Mouse (Mus musculus): Measurements from ENCODE around the gene Fam186a. TPM values are rescaled to one million over a fixed set of nuclear protein-coding genes. Genes with fewer than 3 reads are reported as not detected.
"Not testable (repeated sequence)": the region's sequence is repeated elsewhere in the genome, so short reads cannot be mapped to it uniquely, and the experiment has no call there.

The Fam186a gene
- polyA plus RNA-seq, 1 experiment from 2014 or later = 0.31 TPM

GRCm38 (mm10) chr15:99917264-99917663 lies 49.6 kb downstream of the Fam186a start:
- no peak overlapping the region for H3K9ac ChIP-seq
- no peaks in the 10 kb centered on the region for H3K36me3 ChIP-seq
- no peak overlapping the region for H3K4me2 ChIP-seq (replicated peaks)
- H3K4me1 ChIP-seq = no peaks in the 10 kb centered on the region
- no peak overlapping the region for H3K27ac ChIP-seq
- H3K9me3 ChIP-seq = no peaks in the 10 kb centered on the region
- no peaks in the 10 kb centered on the region for H3K27me3 ChIP-seq
- H3K4me3 ChIP-seq = no peak overlapping the region
- 87% methylated on average over 3 of the region's 3 CpGs for WGBS
- ATAC-seq (ENCODE audit: low FRiP score, low read depth) = no peak

- no peak overlapping the region for H3K4me2 ChIP-seq (replicated peaks)
- no peaks in the 10 kb centered on the region for H3K4me1 ChIP-seq
- H3K9me3 ChIP-seq = no peaks in the 10 kb centered on the region
- H3K36me3 ChIP-seq = no peaks in the 10 kb centered on the region
- ATAC-seq (ENCODE audit: low FRiP score, low read depth) = no peak
- H3K4me3 ChIP-seq = no peak overlapping the region
- no peak overlapping the region for H3K27ac ChIP-seq
- no peaks in the 10 kb centered on the region for H3K27me3 ChIP-seq
- WGBS = 75% methylated on average over 5 of the region's 5 CpGs
- no peak overlapping the region for H3K9ac ChIP-seq
Measured at GRCm38 (mm10) chr15:99914613-99915012, 52.2 kb downstream of the Fam186a start.

GRCm38 (mm10) chr15:99911785-99912184 lies 55.1 kb downstream of the Fam186a start:
- WGBS = 96% methylated on average over 4 of the region's 4 CpGs
- no peak overlapping the region for H3K27ac ChIP-seq
- no peaks in the 10 kb centered on the region for H3K27me3 ChIP-seq
- H3K4me3 ChIP-seq = no peak overlapping the region
- no peak for ATAC-seq (ENCODE audit: low FRiP score, low read depth)
- H3K4me1 ChIP-seq = no peaks in the 10 kb centered on the region
- no peak overlapping the region for H3K9ac ChIP-seq
- no peak overlapping the region for H3K4me2 ChIP-seq (replicated peaks)
- H3K36me3 ChIP-seq = no peaks in the 10 kb centered on the region
- H3K9me3 ChIP-seq = no peaks in the 10 kb centered on the region

GRCm38 (mm10) chr15:99909339-99909996 lies 57.4 kb downstream of the Fam186a start:
- H3K27me3 ChIP-seq = not testable (repeated sequence)
- 40% methylated on average over 14 of the region's 14 CpGs for WGBS

GRCm38 (mm10) chr15:99907514-99907913 lies 59.3 kb downstream of the Fam186a start:
- Histone ChIP-seq H3K27me3 (no peaks in the 10 kb centered on the region), H3K4me3 (no peak overlapping the region), H3K27ac (no peak overlapping the region), H3K4me2 (replicated peaks) (no peak overlapping the region), H3K4me1 (peaks cover 5% of the 10 kb centered on the region; the same call in 1 of the 2 replicates), H3K9me3 (no peaks in the 10 kb centered on the region), H3K36me3 (no peaks in the 10 kb centered on the region), H3K9ac (no peak overlapping the region)
- WGBS = 90% methylated on average over 1 of the region's 1 CpGs
- ATAC-seq (ENCODE audit: low FRiP score, low read depth) = no peak

More at GRCm38 (mm10) chr15:99909339-99909996, 57.4 kb downstream of the Fam186a start:
- not testable (repeated sequence) for H3K27ac ChIP-seq; H3K4me3 ChIP-seq; H3K4me2 ChIP-seq (replicated peaks); H3K4me1 ChIP-seq; H3K9me3 ChIP-seq; H3K9ac ChIP-seq; ATAC-seq (ENCODE audit: low FRiP score, low read depth); H3K36me3 ChIP-seq

GRCm38 (mm10) chr15:99907041-99907440 lies 59.8 kb downstream of the Fam186a start:
- 87% methylated on average over 4 of the region's 4 CpGs for WGBS
- H3K27me3 ChIP-seq = no peaks in the 10 kb centered on the region
- H3K9ac ChIP-seq = no peak overlapping the region
- H3K4me3 ChIP-seq = no peak overlapping the region
- H3K9me3 ChIP-seq = no peaks in the 10 kb centered on the region
- no peak for ATAC-seq (ENCODE audit: low FRiP score, low read depth)
- no peak overlapping the region for H3K27ac ChIP-seq
- H3K4me1 ChIP-seq = peaks cover 5% of the 10 kb centered on the region; the same call in 1 of the 2 replicates
- no peak overlapping the region for H3K4me2 ChIP-seq (replicated peaks)
- H3K36me3 ChIP-seq = no peaks in the 10 kb centered on the region

GRCm38 (mm10) chr15:99904841-99905240 lies 62.0 kb downstream of the Fam186a start:
- H3K4me1 ChIP-seq = peaks cover 5% of the 10 kb centered on the region; the same call in 1 of the 2 replicates
- H3K9me3 ChIP-seq = no peaks in the 10 kb centered on the region
- WGBS = 77% methylated on average over 9 of the region's 9 CpGs
- no peaks in the 10 kb centered on the region for H3K36me3 ChIP-seq
- ATAC-seq (ENCODE audit: low FRiP score, low read depth) = no peak
- H3K27me3 ChIP-seq = no peaks in the 10 kb centered on the region
- no peak overlapping the region for H3K4me2 ChIP-seq (replicated peaks)
- no peak overlapping the region for H3K27ac ChIP-seq
- no peak overlapping the region for H3K4me3 ChIP-seq
- no peak overlapping the region for H3K9ac ChIP-seq

- WGBS = 1% methylated on average over 4 of the region's 4 CpGs
- H3K27ac ChIP-seq = no peak overlapping the region
- peaks cover 5% of the 10 kb centered on the region; the same call in 1 of the 2 replicates for H3K4me1 ChIP-seq
- no peaks in the 10 kb centered on the region for H3K36me3 ChIP-seq
- H3K27me3 ChIP-seq = no peaks in the 10 kb centered on the region
- ATAC-seq (ENCODE audit: low FRiP score, low read depth) = peak; percentile 48; the same call in 1 of the 2 replicates
- H3K9ac ChIP-seq = no peak overlapping the region
- no peak overlapping the region for H3K4me3 ChIP-seq
- no peaks in the 10 kb centered on the region for H3K9me3 ChIP-seq
- H3K4me2 ChIP-seq (replicated peaks) = no peak overlapping the region
Measured at GRCm38 (mm10) chr15:99904333-99904732, 62.5 kb downstream of the Fam186a start.

GRCm38 (mm10) chr15:99903227-99903626 lies 63.6 kb downstream of the Fam186a start:
- ATAC-seq (ENCODE audit: low FRiP score, low read depth) = no peak
- no peak overlapping the region for H3K4me2 ChIP-seq (replicated peaks)
- H3K27ac ChIP-seq = no peak overlapping the region
- no peak overlapping the region for H3K4me3 ChIP-seq
- 77% methylated on average over 5 of the region's 5 CpGs for WGBS
- H3K27me3 ChIP-seq = no peaks in the 10 kb centered on the region
- H3K9ac ChIP-seq = no peak overlapping the region
- no peaks in the 10 kb centered on the region for H3K36me3 ChIP-seq
- peaks cover 5% of the 10 kb centered on the region; the same call in 1 of the 2 replicates for H3K4me1 ChIP-seq
- no peaks in the 10 kb centered on the region for H3K9me3 ChIP-seq

- H3K4me3 ChIP-seq = no peak overlapping the region
- no peak for ATAC-seq (ENCODE audit: low FRiP score, low read depth)
- no peak overlapping the region for H3K4me2 ChIP-seq (replicated peaks)
- no peaks in the 10 kb centered on the region for H3K9me3 ChIP-seq
- no peaks in the 10 kb centered on the region for H3K36me3 ChIP-seq
- H3K9ac ChIP-seq = no peak overlapping the region
- peaks cover 5% of the 10 kb centered on the region; the same call in 1 of the 2 replicates for H3K4me1 ChIP-seq
- H3K27ac ChIP-seq = no peak overlapping the region
- 69% methylated on average over 5 of the region's 5 CpGs for WGBS
- no peaks in the 10 kb centered on the region for H3K27me3 ChIP-seq
Measured at GRCm38 (mm10) chr15:99902786-99903185, 64.1 kb downstream of the Fam186a start.

GRCm38 (mm10) chr15:99896621-99897020 lies 70.2 kb downstream of the Fam186a start:
- no peak overlapping the region for H3K27ac ChIP-seq
- H3K4me3 ChIP-seq = no peak overlapping the region
- no peak for ATAC-seq (ENCODE audit: low FRiP score, low read depth)

GRCm38 (mm10) chr15:99891355-99891754 lies 75.5 kb downstream of the Fam186a start:
- Histone ChIP-seq H3K27ac (no peak overlapping the region), H3K27me3 (no peaks in the 10 kb centered on the region), H3K36me3 (no peaks in the 10 kb centered on the region), H3K9me3 (no peaks in the 10 kb centered on the region), H3K9ac (no peak overlapping the region), H3K4me2 (replicated peaks) (no peak overlapping the region), H3K4me1 (peaks cover 18% of the 10 kb centered on the region), H3K4me3 (no peak overlapping the region)
- WGBS = 71% methylated on average over 2 of the region's 3 CpGs
- no peak for ATAC-seq (ENCODE audit: low FRiP score, low read depth)

More at GRCm38 (mm10) chr15:99896621-99897020, 70.2 kb downstream of the Fam186a start:
- H3K4me2 ChIP-seq (replicated peaks) = no peak overlapping the region
- no peak overlapping the region for H3K9ac ChIP-seq
- H3K9me3 ChIP-seq = no peaks in the 10 kb centered on the region
- H3K27me3 ChIP-seq = no peaks in the 10 kb centered on the region
- no peaks in the 10 kb centered on the region for H3K36me3 ChIP-seq
- H3K4me1 ChIP-seq = peaks cover 8% of the 10 kb centered on the region; the same call in 1 of the 2 replicates

Data from limb, embryonic 13.5 days (tissue).